Mouse (Mus musculus) lung, embryonic 14.5 days (tissue): ENCODE data around the gene Map1a. TPM values are rescaled to one million over a fixed set of nuclear protein-coding genes. Genes with fewer than 3 reads are reported as not detected.
A peak's percentile ranks its signal among the peaks of the same experiment; 100 is the strongest.

Source experiments
- ATAC-seq: fragments of 200-750 bp; cut with Nextera tagmentation; 2 replicates; pipeline ENCODE4 v1.8.0; 2017; ENCODE audit warnings: mild to moderate bottlenecking, moderate TSS enrichment, moderate library complexity; ENCODE audit not compliant: insufficient read depth
- DNase-seq: peaks from one replicate; pipeline ENCODE4 v3.0.0-alpha.2; 2015
- H3K27ac ChIP-seq: fragments of 300-500 bp; sonication (generic); 2 replicates; pipeline ENCODE4 v1.5.1; 2014; ENCODE audit warnings: low read depth, mild to moderate bottlenecking, moderate library complexity
- H3K27me3 ChIP-seq: fragments of 300-500 bp; sonication (generic); 2 replicates; pipeline ENCODE4 v1.6.1; 2014; ENCODE audit warnings: low read length, control low read depth; ENCODE audit not compliant: insufficient read depth
- H3K36me3 ChIP-seq: fragments of 300-500 bp; sonication (generic); 2 replicates; pipeline ENCODE4 v1.6.1; 2014; ENCODE audit warnings: control low read depth; ENCODE audit not compliant: insufficient read depth
- H3K4me1 ChIP-seq: fragments of 300-500 bp; sonication (generic); 2 replicates; pipeline ENCODE4 v1.6.1; 2014; ENCODE audit warnings: antibody characterized with exemption, control low read depth; ENCODE audit not compliant: insufficient read depth
- H3K4me2 ChIP-seq: fragments of 300-500 bp; sonication (generic); 2 replicates; pipeline ENCODE4 v1.6.1; 2014; ENCODE audit warnings: mild to moderate bottlenecking
- H3K4me3 ChIP-seq: fragments of 300-500 bp; sonication (generic); 2 replicates; pipeline ENCODE4 v1.5.1; 2014; ENCODE audit warnings: low read depth, low read length
- H3K9ac ChIP-seq: fragments of 300-500 bp; sonication (generic); 2 replicates; pipeline ENCODE4 v1.6.1; 2014
- H3K9me3 ChIP-seq: fragments of 300-500 bp; sonication (generic); 2 replicates; pipeline ENCODE4 v1.6.1; 2016; ENCODE audit warnings: low read depth, low read length, control low read depth
- CTCF ChIP-seq: IDR thresholded peaks from 2 replicates; pipeline ENCODE4 v1.5.1; 2016; ENCODE audit warnings: antibody characterized with exemption, low read depth
- WGBS: fragments of 180-500 bp; shearing (Covaris S2); extraction: QIAGEN DNeasy Blood & Tissue Kit; methylation state at CpG from one replicate; pipeline ENCODE4 v1.1.7; 2014; 5-methylcytosine and 5-hydroxymethylcytosine counted together
- polyA plus RNA-seq: library from polyadenylated mRNA; unstranded; fragments of >200 nt; fragmentation: Nextera tagmentation; extraction: Ambion mirVana; gene quantifications from 2 replicates; pipeline ENCODE4 v1.2.1, GENCODE M21; 2014

The Map1a gene
- polyA plus RNA-seq, 1 experiment from 2014 or later = 5.5 TPM

GRCm38 (mm10) chr2:121354378-121354777, 65.0 kb downstream of the Map1a start:
- Histone ChIP-seq H3K9ac (peak overlapping the region; percentile 63), H3K27me3 (peaks cover 15% of the 10 kb centered on the region), H3K36me3 (no peaks in the 10 kb centered on the region), H3K4me3 (peak overlapping the region; percentile 67), H3K27ac (no peak overlapping the region), H3K9me3 (no peaks in the 10 kb centered on the region), H3K4me1 (no peaks in the 10 kb centered on the region; the same call in 1 of the 2 replicates), H3K4me2 (peak overlapping the region; percentile 90)
- ATAC-seq (no peak), DNase-seq (no peak)
- 3% methylated on average over 6 of the region's 6 CpGs for WGBS
- no peak for TF ChIP-seq CTCF

- H3K36me3 ChIP-seq = no peaks in the 10 kb centered on the region
- peak within 1 kb of the TSS; percentile 63 for H3K9ac ChIP-seq
- DNase-seq (peak; percentile 98), ATAC-seq (peak; percentile 96)
- no peaks in the 10 kb centered on the region; the same call in 1 of the 2 replicates for H3K4me1 ChIP-seq
- peak within 1 kb of the TSS; percentile 90 for H3K4me2 ChIP-seq
- peak within 1 kb of the TSS; percentile 67 for H3K4me3 ChIP-seq
- no peak within 1 kb of the TSS; the same call in 1 of the 2 replicates for H3K27ac ChIP-seq
- H3K9me3 ChIP-seq = no peaks in the 10 kb centered on the region
- peak; percentile 98 for TF ChIP-seq CTCF
- under 1% methylated on average over 58 of the region's 58 CpGs for WGBS
- peaks cover 18% of the 10 kb centered on the region for H3K27me3 ChIP-seq
Observed at GRCm38 (mm10) chr2:121354820-121355592, 65.6 kb downstream of the Map1a start, which contains the start of gene Ppip5k1. Ppip5k1 (minus strand) TSS chr2:121355396.

- Histone ChIP-seq H3K27me3 (peaks cover 18% of the 10 kb centered on the region), H3K27ac (no peak within 1 kb of the TSS), H3K4me2 (peak within 1 kb of the TSS; percentile 48), H3K9ac (no peak within 1 kb of the TSS), H3K4me1 (no peaks in the 10 kb centered on the region; the same call in 1 of the 2 replicates), H3K36me3 (no peaks in the 10 kb centered on the region), H3K9me3 (no peaks in the 10 kb centered on the region), H3K4me3 (no peak within 1 kb of the TSS; the same call in 1 of the 2 replicates)
- WGBS = 62% methylated on average over 5 of the region's 5 CpGs
- DNase-seq = no peak
- TF ChIP-seq CTCF = no peak
- ATAC-seq = no peak
Observed at GRCm38 (mm10) chr2:121357494-121357893, 68.1 kb downstream of the Map1a start, which contains the start of gene Ckmt1. Ckmt1 (plus strand) TSS chr2:121357714.

- no peaks in the 10 kb centered on the region for H3K36me3 ChIP-seq
- H3K4me1 ChIP-seq = no peaks in the 10 kb centered on the region; the same call in 1 of the 2 replicates
- no peaks in the 10 kb centered on the region for H3K9me3 ChIP-seq
- peaks cover 18% of the 10 kb centered on the region for H3K27me3 ChIP-seq
- ATAC-seq (no peak), DNase-seq (no peak)
- WGBS = 3% methylated on average over 4 of the region's 4 CpGs
- H3K27ac ChIP-seq = no peak overlapping the region
- peak overlapping the region; percentile 48; the same call in 1 of the 2 replicates for H3K4me2 ChIP-seq
- no peak overlapping the region for H3K4me3 ChIP-seq
- H3K9ac ChIP-seq = no peak overlapping the region
- no peak for TF ChIP-seq CTCF
Observed at GRCm38 (mm10) chr2:121357961-121358360, 68.6 kb downstream of the Map1a start.

- no peak for TF ChIP-seq CTCF
- no peak for ATAC-seq
Observed at GRCm38 (mm10) chr2:121358381-121358780, 69.0 kb downstream of the Map1a start.

GRCm38 (mm10) chr2:121359461-121359860, 70.1 kb downstream of the Map1a start:
- Histone ChIP-seq H3K4me1 (no peaks in the 10 kb centered on the region; the same call in 1 of the 2 replicates), H3K27ac (no peak overlapping the region), H3K27me3 (peaks cover 18% of the 10 kb centered on the region), H3K4me3 (no peak overlapping the region), H3K9ac (no peak overlapping the region), H3K9me3 (no peaks in the 10 kb centered on the region), H3K36me3 (no peaks in the 10 kb centered on the region), H3K4me2 (no peak overlapping the region)
- no peak for ATAC-seq
- 49% methylated on average over 4 of the region's 4 CpGs for WGBS
- TF ChIP-seq CTCF = no peak
- DNase-seq = no peak

More at GRCm38 (mm10) chr2:121358381-121358780, 69.0 kb downstream of the Map1a start:
- Histone ChIP-seq H3K27ac (no peak overlapping the region), H3K9me3 (no peaks in the 10 kb centered on the region), H3K4me2 (peak overlapping the region; percentile 48), H3K4me3 (no peak overlapping the region; the same call in 1 of the 2 replicates), H3K9ac (no peak overlapping the region), H3K27me3 (peaks cover 18% of the 10 kb centered on the region), H3K4me1 (no peaks in the 10 kb centered on the region; the same call in 1 of the 2 replicates), H3K36me3 (no peaks in the 10 kb centered on the region)
- DNase-seq = peak; percentile 66
- under 1% methylated on average over 16 of the region's 16 CpGs for WGBS

Other genes starting within 250 kb of the Map1a start
- not detected in 2 replicates for gene Tgm5, start 203.8 kb upstream of the Map1a start, polyA plus RNA-seq
- not detected in 2 replicates for gene Tgm7, start 179.8 kb upstream of the Map1a start, polyA plus RNA-seq
- 18.8 and 21.4 TPM in 2 replicates for gene Adal, start 149.2 kb upstream of the Map1a start, polyA plus RNA-seq
- 21.6 and 21.8 TPM in 2 replicates for gene Lcmt2, start 148.9 kb upstream of the Map1a start, polyA plus RNA-seq
- 51.9 and 58.0 TPM in 2 replicates for gene Tubgcp4, start 118.9 kb upstream of the Map1a start, polyA plus RNA-seq
- gene Zscan29, start 118.5 kb upstream of the Map1a start, polyA plus RNA-seq = 9.7 and 10.8 TPM in 2 replicates
- 55.5 and 73.6 TPM in 2 replicates for gene Trp53bp1, start 18.2 kb upstream of the Map1a start, polyA plus RNA-seq
- gene Ppip5k1, start 65.8 kb downstream of the Map1a start, polyA plus RNA-seq = 10.5 and 10.8 TPM in 2 replicates
- gene Ckmt1, start 68.1 kb downstream of the Map1a start, polyA plus RNA-seq = 0.75 and 1.4 TPM in 2 replicates
- gene Strc, start 97.6 kb downstream of the Map1a start, polyA plus RNA-seq = 0.24 TPM in 1 of 2 replicates, not detected in the other
- gene Pdia3, start 124.2 kb downstream of the Map1a start, polyA plus RNA-seq = 628 and 649 TPM in 2 replicates
- gene Catsper2, start 124.2 kb downstream of the Map1a start, polyA plus RNA-seq = 2.0 and 2.6 TPM in 2 replicates
- 9.0 and 10.4 TPM in 2 replicates for gene Ell3, start 154.7 kb downstream of the Map1a start, polyA plus RNA-seq
- 488 and 525 TPM in 2 replicates for gene Serf2, start 159.6 kb downstream of the Map1a start, polyA plus RNA-seq
- 87.4 and 97.0 TPM in 2 replicates for gene Hypk, start 163.7 kb downstream of the Map1a start, polyA plus RNA-seq
- gene Serinc4, start 167.2 kb downstream of the Map1a start, polyA plus RNA-seq = 0.47 TPM in 1 of 2 replicates, not detected in the other
- 47.9 and 51.2 TPM in 2 replicates for gene Mfap1b, start 184.5 kb downstream of the Map1a start, polyA plus RNA-seq
- 24.7 and 25.6 TPM in 2 replicates for gene Mfap1a, start 217.1 kb downstream of the Map1a start, polyA plus RNA-seq
- 10.2 and 10.4 TPM in 2 replicates for gene Wdr76, start 217.1 kb downstream of the Map1a start, polyA plus RNA-seq